Mouse (Mus musculus): ENCODE measurements around the gene Psmd14. TPM values are rescaled to one million over a fixed set of nuclear protein-coding genes. Genes with fewer than 3 reads are reported as not detected.

Psmd14 gene
- total RNA-seq (2023) = 52.8 and 65.3 TPM in 2 replicates

GRCm38 (mm10) chr2:61711108-61712040, at the start of gene Psmd14:
TSS of gene Psmd14 (plus strand) at chr2:61711694.

DNA sequence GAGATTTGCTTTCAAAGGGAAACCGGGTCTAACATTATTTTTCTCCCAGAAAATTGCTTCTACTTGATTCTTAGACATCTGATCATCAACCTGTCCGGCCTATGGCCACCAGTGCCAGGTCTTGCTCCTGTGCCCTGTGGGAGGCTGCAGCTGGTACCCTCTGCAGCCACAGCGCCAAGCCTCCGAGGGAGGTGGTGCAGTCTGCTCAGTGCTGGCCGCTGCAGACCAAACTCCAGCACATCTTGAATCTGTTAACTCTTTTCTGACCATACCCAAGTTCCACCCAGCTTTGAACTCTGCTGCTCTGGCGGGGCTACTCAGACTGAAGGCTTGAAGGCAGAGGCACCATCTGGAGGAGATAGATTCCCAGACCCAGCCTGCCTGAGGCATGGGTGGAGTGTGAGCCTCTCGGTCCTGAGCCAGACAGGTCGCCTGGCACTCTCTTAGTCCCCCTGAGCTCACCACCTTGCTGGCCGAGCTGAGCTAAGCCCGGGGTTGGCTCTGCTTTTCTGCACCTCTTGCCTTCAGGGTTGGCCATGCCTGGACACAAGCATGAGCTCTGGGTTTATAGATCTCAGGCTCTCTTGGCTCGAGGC, 91.3 kb downstream of the Psmd14 start, which contains the start of gene Tbr1:
Tbr1 (plus strand) TSS at position 275 of the 596 bp plus-strand sequence.

Other genes with a start within 250 kb of the Psmd14 start
- gene Tank, start 133.1 kb upstream of the Psmd14 start, total RNA-seq (2023) = 98.7 and 118 TPM in 2 replicates
- gene Tbr1, start 91.2 kb downstream of the Psmd14 start, total RNA-seq (2023) = 0.22 TPM in 1 of 2 replicates, not detected in the other

Measured in neutrophil, adult 65 days (primary cell).